Mouse (Mus musculus) forebrain, embryonic 11.5 days (tissue): ENCODE data around the gene Pomt2. TPM values are rescaled to one million over a fixed set of nuclear protein-coding genes. Genes with fewer than 3 reads are reported as not detected.
A peak's percentile ranks its signal among the peaks of the same experiment; 100 is the strongest.

Experiments
- ATAC-seq: fragments of 200-750 bp; cut with Nextera tagmentation; replicated peaks from 2 replicates; pipeline ENCODE4 v1.8.0; 2017; ENCODE audit warnings: moderate TSS enrichment; ENCODE audit not compliant: low FRiP score
- DNase-seq: peaks from one replicate; pipeline ENCODE4 v3.0.0-alpha.2; 2017; ENCODE audit warnings: low spot score
- H3K27ac ChIP-seq: fragments of 300-500 bp; sonication (generic); 2 replicates; pipeline ENCODE4 v1.5.1; 2014; ENCODE audit warnings: low read depth, low read length
- H3K27me3 ChIP-seq: fragments of 300-500 bp; sonication (generic); 2 replicates; pipeline ENCODE4 v1.6.1; 2014; ENCODE audit warnings: mild to moderate bottlenecking, low read length, mixed read lengths; ENCODE audit not compliant: control insufficient read depth, insufficient read depth
- H3K36me3 ChIP-seq: fragments of 300-500 bp; sonication (generic); 2 replicates; pipeline ENCODE4 v1.6.1; 2014; ENCODE audit warnings: mild to moderate bottlenecking, low read length, moderate library complexity, mixed read lengths; ENCODE audit not compliant: control insufficient read depth, insufficient read depth
- H3K4me1 ChIP-seq: fragments of 300-500 bp; sonication (generic); replicated peaks from 2 replicates; pipeline ENCODE4 v1.6.1; 2014; ENCODE audit warnings: low read length, mixed read lengths; ENCODE audit not compliant: control insufficient read depth, insufficient read depth
- H3K4me2 ChIP-seq: fragments of 300-500 bp; sonication (generic); 2 replicates; pipeline ENCODE4 v1.6.1; 2014; ENCODE audit warnings: low read depth, mild to moderate bottlenecking, low read length, moderate library complexity, mixed read lengths; ENCODE audit not compliant: severe bottlenecking
- H3K4me3 ChIP-seq: fragments of 300-500 bp; sonication (generic); 2 replicates; pipeline ENCODE4 v1.5.1; 2014; ENCODE audit warnings: low read depth, low read length
- H3K9ac ChIP-seq: fragments of 300-500 bp; sonication (generic); 2 replicates; pipeline ENCODE4 v1.6.1; 2014; ENCODE audit warnings: low read length
- H3K9me3 ChIP-seq: fragments of 300-500 bp; sonication (generic); 2 replicates; pipeline ENCODE4 v1.6.1; 2016; ENCODE audit warnings: low read length, mixed read lengths; ENCODE audit not compliant: control insufficient read depth
- WGBS: fragments of 180-500 bp; shearing (Covaris S2); extraction: QIAGEN DNeasy Blood & Tissue Kit; methylation state at CpG from one replicate; pipeline ENCODE4 v1.1.7; 2014; 5-methylcytosine and 5-hydroxymethylcytosine counted together
- polyA plus RNA-seq: library from polyadenylated mRNA; unstranded; fragments of >200 nt; fragmentation: Nextera tagmentation; extraction: Ambion mirVana; gene quantifications from 2 replicates; pipeline ENCODE4 v1.2.1, GENCODE M21; 2014

Gene Pomt2
- polyA plus RNA-seq = 18.6 and 18.8 TPM in 2 replicates

- Histone ChIP-seq H3K4me1 (peaks cover 3% of the 10 kb centered on the region; the same call in 1 of the 2 replicates), H3K4me3 (peak within 1 kb of the TSS; percentile 86), H3K27me3 (no peaks in the 10 kb centered on the region), H3K9ac (peak within 1 kb of the TSS; percentile 63), H3K9me3 (peaks cover 2% of the 10 kb centered on the region; the same call in 1 of the 2 replicates), H3K4me2 (peak within 1 kb of the TSS; percentile 62), H3K27ac (peak within 1 kb of the TSS; percentile 86), H3K36me3 (no peaks in the 10 kb centered on the region; the same call in 1 of the 2 replicates)
- ATAC-seq (peak; percentile 97), DNase-seq (peak; percentile 96)
- 0% methylated on average over 61 of the region's 61 CpGs for WGBS
Observed at GRCm38 (mm10) chr12:87147395-87148089, at the start of gene Pomt2. Pomt2 (minus strand) TSS chr12:87147968.

- Histone ChIP-seq H3K27me3 (no peaks in the 10 kb centered on the region), H3K27ac (no peak overlapping the region), H3K9ac (no peak overlapping the region), H3K4me1 (peaks cover 8% of the 10 kb centered on the region; the same call in 1 of the 2 replicates), H3K4me3 (no peak overlapping the region), H3K36me3 (no peaks in the 10 kb centered on the region), H3K9me3 (no peaks in the 10 kb centered on the region), H3K4me2 (no peak overlapping the region)
- no peak for DNase-seq
- ATAC-seq = no peak
Observed at GRCm38 (mm10) chr12:87196310-87196709, 48.5 kb upstream of the Pomt2 start.

GRCm38 (mm10) chr12:87195069-87195468 is 47.3 kb upstream of the Pomt2 start:
- no peaks in the 10 kb centered on the region for H3K36me3 ChIP-seq
- H3K9me3 ChIP-seq = no peaks in the 10 kb centered on the region
- ATAC-seq (no peak), DNase-seq (no peak)
- H3K27me3 ChIP-seq = no peaks in the 10 kb centered on the region
- no peak overlapping the region for H3K9ac ChIP-seq
- no peak overlapping the region for H3K27ac ChIP-seq
- no peak overlapping the region for H3K4me2 ChIP-seq
- peaks cover 8% of the 10 kb centered on the region; the same call in 1 of the 2 replicates for H3K4me1 ChIP-seq
- H3K4me3 ChIP-seq = no peak overlapping the region
- WGBS = 79% methylated on average over 1 of the region's 1 CpGs

GRCm38 (mm10) chr12:87193008-87193407 is 45.2 kb upstream of the Pomt2 start:
- Histone ChIP-seq H3K36me3 (no peaks in the 10 kb centered on the region), H3K9me3 (no peaks in the 10 kb centered on the region), H3K4me2 (no peak overlapping the region), H3K4me1 (peaks cover 3% of the 10 kb centered on the region; the same call in 1 of the 2 replicates), H3K27me3 (no peaks in the 10 kb centered on the region), H3K9ac (no peak overlapping the region), H3K27ac (no peak overlapping the region), H3K4me3 (no peak overlapping the region)
- WGBS = 91% methylated on average over 3 of the region's 3 CpGs
- DNase-seq = no peak
- no peak for ATAC-seq

DNA sequence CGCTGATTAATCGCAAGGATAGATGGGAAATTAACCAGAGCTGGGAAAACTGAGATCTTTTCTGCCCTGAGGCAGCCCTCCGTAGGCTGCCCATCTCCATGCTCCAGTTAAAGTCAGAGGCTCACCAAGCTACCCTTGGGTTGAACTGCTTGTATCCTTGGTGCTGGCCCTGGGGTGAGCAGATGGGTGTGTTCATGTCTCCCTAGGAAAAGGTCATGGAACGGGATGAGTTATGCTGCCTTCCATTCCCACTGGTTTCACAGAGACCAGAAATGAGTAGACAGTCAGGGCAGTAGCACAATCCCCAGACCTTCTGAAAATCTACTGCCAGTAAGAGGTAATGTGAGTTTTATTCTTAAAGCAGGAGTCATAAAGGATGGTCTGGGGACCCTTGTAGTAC is 29.9 kb upstream of the Pomt2 start:
- no peaks in the 10 kb centered on the region; the same call in 1 of the 2 replicates for H3K36me3 ChIP-seq
- ATAC-seq (no peak), DNase-seq (no peak)
- no peak overlapping the region for H3K27ac ChIP-seq
- no peaks in the 10 kb centered on the region for H3K27me3 ChIP-seq
- no peak overlapping the region for H3K4me2 ChIP-seq
- H3K4me3 ChIP-seq = no peak overlapping the region
- H3K9ac ChIP-seq = no peak overlapping the region
- 98% methylated on average over 4 of the region's 4 CpGs for WGBS
- no peaks in the 10 kb centered on the region for H3K4me1 ChIP-seq
- H3K9me3 ChIP-seq = no peaks in the 10 kb centered on the region

- Histone ChIP-seq H3K9me3 (no peaks in the 10 kb centered on the region), H3K4me1 (no peaks in the 10 kb centered on the region), H3K4me2 (no peak overlapping the region), H3K9ac (no peak overlapping the region), H3K4me3 (no peak overlapping the region), H3K27ac (no peak overlapping the region), H3K36me3 (no peaks in the 10 kb centered on the region; the same call in 1 of the 2 replicates), H3K27me3 (no peaks in the 10 kb centered on the region)
- 86% methylated on average over 4 of the region's 4 CpGs for WGBS
- no peak for DNase-seq
- no peak for ATAC-seq
Observed at GRCm38 (mm10) chr12:87175194-87175946, 27.6 kb upstream of the Pomt2 start.

DNA sequence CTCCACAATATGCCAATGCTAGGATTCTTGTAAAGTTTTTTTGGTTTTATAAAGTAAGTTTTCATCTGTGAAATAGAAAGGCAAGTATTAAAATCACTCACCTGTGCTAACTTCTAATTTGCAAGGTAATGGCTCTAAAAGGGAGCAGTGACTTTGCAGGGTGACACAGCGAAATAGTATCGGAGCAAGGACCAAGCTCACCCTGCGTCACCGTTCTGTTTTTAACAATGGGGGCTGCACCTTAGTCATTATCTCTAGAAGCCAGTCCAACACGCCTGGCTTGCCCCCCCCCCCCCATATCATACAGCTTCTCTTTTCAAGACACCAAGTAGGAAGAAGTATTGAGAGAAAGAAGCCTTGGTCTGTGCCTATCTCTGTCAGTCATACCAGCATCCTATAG is 13.0 kb upstream of the Pomt2 start:
- Histone ChIP-seq H3K27ac (no peak overlapping the region), H3K9me3 (no peaks in the 10 kb centered on the region), H3K4me3 (no peak overlapping the region), H3K9ac (no peak overlapping the region), H3K4me2 (no peak overlapping the region), H3K36me3 (no peaks in the 10 kb centered on the region), H3K27me3 (no peaks in the 10 kb centered on the region), H3K4me1 (no peaks in the 10 kb centered on the region)
- DNase-seq (no peak), ATAC-seq (no peak)
- WGBS = 92% methylated on average over 5 of the region's 5 CpGs

DNA sequence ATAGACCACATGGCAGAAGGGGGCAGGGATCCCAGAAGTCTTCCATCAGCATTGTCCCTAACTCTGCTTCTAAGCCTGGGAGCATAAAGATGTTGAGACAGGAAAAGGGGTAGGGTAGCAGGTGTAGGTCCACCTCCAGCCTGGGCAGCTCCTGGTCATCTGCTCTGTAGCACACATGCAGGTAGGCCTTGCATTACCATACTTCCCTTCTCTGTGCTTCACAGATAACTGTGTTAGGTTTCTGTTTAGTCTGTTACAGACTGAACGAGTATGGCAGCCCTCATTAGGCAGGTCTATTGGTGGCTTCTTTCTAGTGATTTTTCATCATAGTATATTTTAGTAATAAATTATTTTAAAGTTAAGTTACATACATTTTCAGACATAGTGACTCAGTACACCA is 12.5 kb upstream of the Pomt2 start:
- H3K36me3 ChIP-seq = no peaks in the 10 kb centered on the region
- H3K4me3 ChIP-seq = no peak overlapping the region
- H3K9me3 ChIP-seq = no peaks in the 10 kb centered on the region
- no peaks in the 10 kb centered on the region for H3K27me3 ChIP-seq
- H3K27ac ChIP-seq = no peak overlapping the region
- no peak overlapping the region for H3K4me2 ChIP-seq
- WGBS = 85% methylated on average over 1 of the region's 1 CpGs
- ATAC-seq = no peak
- DNase-seq = no peak
- H3K4me1 ChIP-seq = no peaks in the 10 kb centered on the region
- no peak overlapping the region for H3K9ac ChIP-seq
